Mouse (Mus musculus) midbrain, postnatal 0 days (tissue): ENCODE data around the gene Myh9. TPM values are rescaled to one million over a fixed set of nuclear protein-coding genes. Genes with fewer than 3 reads are reported as not detected.

Source experiments
- ATAC-seq: fragments of 200-750 bp; cut with Nextera tagmentation; 2 replicates; pipeline ENCODE4 v1.8.0; 2017; ENCODE audit warnings: moderate number of reproducible peaks, mild to moderate bottlenecking, moderate TSS enrichment, moderate library complexity; ENCODE audit not compliant: low FRiP score
- DNase-seq: peaks from one replicate; pipeline ENCODE4 v3.0.0-alpha.2; 2015; ENCODE audit warnings: low spot score
- H3K27ac ChIP-seq: fragments of 300-500 bp; sonication (generic); 2 replicates; pipeline ENCODE4 v1.5.1; 2014; ENCODE audit warnings: low read depth, mild to moderate bottlenecking, low read length, mixed read lengths
- H3K27me3 ChIP-seq: fragments of 300-500 bp; sonication (generic); 2 replicates; pipeline ENCODE4 v1.6.1; 2014; ENCODE audit warnings: low read length, control low read depth, mixed read lengths; ENCODE audit not compliant: insufficient read depth
- H3K36me3 ChIP-seq: fragments of 300-500 bp; sonication (generic); 2 replicates; pipeline ENCODE4 v1.6.1; 2014; ENCODE audit warnings: low read length, control low read depth, mixed read lengths; ENCODE audit not compliant: insufficient read depth
- H3K4me1 ChIP-seq: fragments of 300-500 bp; sonication (generic); 2 replicates; pipeline ENCODE4 v1.6.1; 2014; ENCODE audit warnings: mild to moderate bottlenecking, control low read depth, antibody characterized with exemption, low read length, mixed read lengths; ENCODE audit not compliant: insufficient read depth
- H3K4me2 ChIP-seq: fragments of 300-500 bp; sonication (generic); 2 replicates; pipeline ENCODE4 v1.6.1; 2014; ENCODE audit warnings: low read depth, mild to moderate bottlenecking, low read length, mixed read lengths; ENCODE audit not compliant: poor library complexity, severe bottlenecking
- H3K4me3 ChIP-seq: fragments of 300-500 bp; sonication (generic); 2 replicates; pipeline ENCODE4 v1.5.1; 2014; ENCODE audit warnings: low read depth, mild to moderate bottlenecking, low read length, moderate library complexity
- H3K9ac ChIP-seq: fragments of 300-500 bp; sonication (generic); replicated peaks from 2 replicates; pipeline ENCODE4 v1.6.1; 2014; ENCODE audit warnings: mild to moderate bottlenecking, low read length, moderate library complexity, mixed read lengths; ENCODE audit not compliant: poor library complexity, severe bottlenecking
- H3K9me3 ChIP-seq: fragments of 300-500 bp; sonication (generic); 2 replicates; pipeline ENCODE4 v1.6.1; 2016; ENCODE audit warnings: low read length, control low read depth
- CTCF ChIP-seq: IDR thresholded peaks from 2 replicates; pipeline ENCODE4 v1.5.1; 2016; ENCODE audit warnings: antibody characterized with exemption, mild to moderate bottlenecking
- WGBS: fragments of 180-500 bp; shearing (Covaris S2); extraction: QIAGEN DNeasy Blood & Tissue Kit; methylation state at CpG from one replicate; pipeline ENCODE4 v1.1.7; 2014; 5-methylcytosine and 5-hydroxymethylcytosine counted together
- polyA plus RNA-seq: library from polyadenylated mRNA; unstranded; fragments of >200 nt; fragmentation: Nextera tagmentation; extraction: Ambion mirVana; gene quantifications from 2 replicates; pipeline ENCODE4 v1.2.1, GENCODE M21; 2015
- total RNA-seq: library from RNA; depleted of rRNA; stranded (reverse); fragments of >200 nt; gene quantifications from 2 replicates; pipeline ENCODE4 v1.2.3, GENCODE M21; 2014

Myh9 gene
- total and polyA plus RNA-seq, 2 experiments from 2014 or later = 8.2 to 26.9 TPM

DNA sequence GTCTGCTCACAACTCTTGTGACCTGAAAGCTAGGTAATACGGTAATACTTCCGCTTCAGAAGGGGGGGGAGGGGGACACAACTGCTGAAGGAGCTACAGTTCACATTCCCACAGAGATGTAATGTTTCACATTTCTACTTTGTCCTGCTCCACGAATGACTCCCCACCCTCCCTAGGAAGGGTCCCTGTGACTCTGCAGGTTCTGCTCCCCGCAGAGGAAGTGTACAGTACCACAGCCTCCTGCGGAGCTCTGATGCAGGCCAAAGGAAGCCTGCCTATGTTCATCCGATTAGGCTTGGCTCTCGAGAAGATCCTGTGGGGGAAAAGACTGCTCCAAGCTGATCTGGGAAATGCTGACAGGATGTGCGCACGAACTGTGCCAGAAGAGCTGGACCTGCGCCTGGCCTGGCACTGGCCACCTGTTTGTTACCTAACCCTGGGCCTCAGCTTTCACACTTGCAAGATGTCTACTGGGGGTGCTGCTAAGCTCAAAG lies 22.0 kb downstream of the Myh9 start:
- H3K4me2 ChIP-seq = no peak overlapping the region
- no peak for TF ChIP-seq CTCF
- H3K9me3 ChIP-seq = no peaks in the 10 kb centered on the region
- H3K27ac ChIP-seq = 0 out of 2 replicates have a peak overlapping the region, but pooled peaks have one; percentile 2
- no peak overlapping the region for H3K9ac ChIP-seq
- no peak for DNase-seq
- H3K36me3 ChIP-seq = no peaks in the 10 kb centered on the region
- H3K27me3 ChIP-seq = no peaks in the 10 kb centered on the region
- 0 out of 2 replicates have a peak, but pooled peaks cover 6% of the 10 kb centered on the region for H3K4me1 ChIP-seq
- H3K4me3 ChIP-seq = no peak overlapping the region
- ATAC-seq = no peak
- WGBS = 71% methylated on average over 10 of the region's 10 CpGs

GRCm38 (mm10) chr15:77818556-77819158 lies 23.3 kb downstream of the Myh9 start:
- H3K4me1 ChIP-seq = 0 out of 2 replicates have a peak, but pooled peaks cover 6% of the 10 kb centered on the region
- H3K9me3 ChIP-seq = no peaks in the 10 kb centered on the region
- WGBS = 85% methylated on average over 15 of the region's 15 CpGs
- H3K4me2 ChIP-seq = no peak overlapping the region
- no peak overlapping the region for H3K27ac ChIP-seq
- no peaks in the 10 kb centered on the region for H3K27me3 ChIP-seq
- TF ChIP-seq CTCF = no peak
- no peak overlapping the region for H3K4me3 ChIP-seq
- no peak overlapping the region for H3K9ac ChIP-seq
- no peaks in the 10 kb centered on the region for H3K36me3 ChIP-seq
- no peak for DNase-seq
- ATAC-seq = no peak

DNA sequence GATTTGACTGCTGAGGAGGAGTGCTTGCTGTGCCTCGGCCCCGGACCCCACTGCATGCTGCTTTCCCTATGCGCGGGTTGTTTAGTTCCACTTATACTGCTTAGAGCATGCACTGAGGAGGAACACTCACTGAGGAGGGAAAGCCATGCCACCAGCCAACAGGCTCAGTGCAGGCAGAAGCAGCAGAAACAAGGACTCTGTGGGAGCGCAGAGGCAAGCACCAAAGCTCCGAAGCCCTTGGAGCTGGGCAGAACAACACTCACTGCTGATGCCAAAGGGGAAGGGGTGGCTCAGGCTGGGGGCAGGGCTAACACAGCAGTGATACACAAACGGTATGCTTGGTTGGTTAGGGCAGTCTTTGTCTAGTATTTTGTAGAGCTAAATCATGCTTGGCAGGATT lies 24.6 kb downstream of the Myh9 start:
- Histone ChIP-seq H3K9me3 (no peaks in the 10 kb centered on the region), H3K4me1 (0 out of 2 replicates have a peak, but pooled peaks cover 6% of the 10 kb centered on the region), H3K27ac (no peak overlapping the region), H3K27me3 (no peaks in the 10 kb centered on the region), H3K36me3 (no peaks in the 10 kb centered on the region), H3K4me3 (no peak overlapping the region), H3K4me2 (no peak overlapping the region), H3K9ac (no peak overlapping the region)
- no peak for DNase-seq
- no peak for TF ChIP-seq CTCF
- ATAC-seq = no peak
- 58% methylated on average over 7 of the region's 7 CpGs for WGBS

- TF ChIP-seq CTCF = no peak
- H3K27ac ChIP-seq = no peak overlapping the region
- H3K4me3 ChIP-seq = no peak overlapping the region
- no peaks in the 10 kb centered on the region for H3K27me3 ChIP-seq
- no peak overlapping the region for H3K9ac ChIP-seq
- H3K4me2 ChIP-seq = no peak overlapping the region
- ATAC-seq = no peak
- WGBS = 80% methylated on average over 4 of the region's 4 CpGs
- 0 out of 2 replicates have a peak, but pooled peaks cover 6% of the 10 kb centered on the region for H3K4me1 ChIP-seq
- no peaks in the 10 kb centered on the region for H3K36me3 ChIP-seq
- DNase-seq = no peak
- no peaks in the 10 kb centered on the region for H3K9me3 ChIP-seq
These were observed 25.4 kb downstream of the Myh9 start for GRCm38 (mm10) chr15:77816601-77816950.

GRCm38 (mm10) chr15:77815867-77816600 lies 25.9 kb downstream of the Myh9 start:
- no peak overlapping the region for H3K4me3 ChIP-seq
- no peaks in the 10 kb centered on the region for H3K36me3 ChIP-seq
- DNase-seq = peak; percentile 62
- H3K4me2 ChIP-seq = no peak overlapping the region
- WGBS = 74% methylated on average over 17 of the region's 17 CpGs
- H3K9me3 ChIP-seq = no peaks in the 10 kb centered on the region
- no peak overlapping the region for H3K9ac ChIP-seq
- no peak for ATAC-seq
- H3K27me3 ChIP-seq = no peaks in the 10 kb centered on the region
- no peak for TF ChIP-seq CTCF
- no peak overlapping the region; the same call in 1 of the 2 replicates for H3K27ac ChIP-seq
- H3K4me1 ChIP-seq = 0 out of 2 replicates have a peak, but pooled peaks cover 7% of the 10 kb centered on the region
